Mouse (Mus musculus) brain, embryonic 14.5 days (tissue): ENCODE data around the gene Auts2.

ENCODE experiments used
- CTCF ChIP-seq: fragments of 200-500 bp; IDR thresholded peaks from 2 replicates; pipeline ENCODE4 v1.5.1; 2012; ENCODE audit warnings: inconsistent platforms, mild to moderate bottlenecking, moderate library complexity, borderline replicate concordance; ENCODE audit not compliant: insufficient read depth, insufficient read length; ENCODE audit errors: extremely low read depth
- POLR2A ChIP-seq: fragments of 200-500 bp; IDR thresholded peaks from 2 replicates; pipeline ENCODE4 v1.6.1; 2012; ENCODE audit warnings: mild to moderate bottlenecking, inconsistent platforms, borderline replicate concordance; ENCODE audit not compliant: poor library complexity, insufficient read depth, insufficient read length, severe bottlenecking; ENCODE audit errors: extremely low read depth

DNA sequence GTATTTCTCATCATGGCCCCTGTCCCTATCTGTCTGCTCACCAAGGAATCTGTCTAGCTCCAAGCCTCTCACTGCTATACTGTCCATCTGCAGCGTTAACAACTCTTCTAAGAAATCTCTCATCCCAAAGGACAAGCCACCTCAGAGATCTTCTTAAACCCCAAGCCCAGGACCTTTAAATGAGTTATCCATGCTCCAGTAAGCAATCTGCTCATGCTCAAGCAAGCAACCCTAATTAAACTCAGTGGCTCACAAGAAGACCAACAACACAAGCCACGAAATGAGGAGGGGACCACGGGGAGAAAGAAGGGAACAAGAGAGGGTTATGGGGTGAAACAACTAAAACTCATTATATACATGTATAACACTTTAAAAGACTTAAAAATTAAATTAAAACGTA, 535.2 kb downstream of the Auts2 start:
- TF ChIP-seq CTCF (no peak), POLR2A (no peak)
